Mouse (Mus musculus) lung, postnatal 4 days (tissue): ENCODE results near the gene G530012D18Rik.
"Not testable (repeated sequence)": the region's sequence is repeated elsewhere in the genome, so short reads cannot be mapped to it uniquely, and the experiment has no call there.

ENCODE experiments used
- DNase-seq, 2 experiments: peaks; one replicate each; pipeline ENCODE4 v3.0.0; 2021

G530012D18Rik gene

GRCm38 (mm10) chr1:85617161-85617560, 41.7 kb downstream of the G530012D18Rik start:
- not testable (repeated sequence) for DNase-seq

- not testable (repeated sequence) for DNase-seq
Measured at GRCm38 (mm10) chr1:85618689-85619088, 43.2 kb downstream of the G530012D18Rik start.
